Mouse (Mus musculus): ENCODE measurements at regions not wholly inside any gene's neighbourhood (a gene's known extent, or its start where the extent isn't known, plus 50 kb on each side); places are given as distances from the start of the nearest gene placed in this dataset.

DNA sequence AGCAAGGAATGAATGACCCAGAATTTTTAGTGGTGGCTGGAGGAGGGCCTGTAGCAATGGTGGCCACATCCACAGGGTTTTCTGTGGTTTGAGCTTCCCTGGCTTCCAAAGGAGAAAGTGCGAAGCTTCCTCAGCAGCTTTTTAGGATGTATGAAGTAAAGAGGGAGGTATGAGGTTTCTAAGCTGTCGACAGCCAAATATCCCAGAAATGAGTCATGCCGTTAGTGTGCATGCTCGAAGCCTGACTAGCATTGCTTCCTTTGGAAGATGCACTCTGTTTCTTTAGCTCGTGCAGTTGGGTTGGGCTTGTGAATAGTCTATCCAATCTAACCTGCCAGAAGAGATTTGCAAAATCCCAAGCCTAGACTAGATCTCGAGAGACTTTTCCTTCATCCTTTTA, 240.8 kb upstream of the Cxadr start:
- no peak for TF ChIP-seq NANOG (IDR thresholded peaks at IDR 0.05; ENCODE audit: borderline replicate concordance, low read length)
- TF ChIP-seq CTCF (conservative IDR thresholded peaks at IDR 0.05; ENCODE audit: low read length): no peak
- no peak for TF ChIP-seq POU5F1 (IDR thresholded peaks at IDR 0.05; ENCODE audit: borderline replicate concordance, low read length)

Data from E14TG2a.4 (cell line).